Mouse (Mus musculus) heart, adult 2 months (tissue): ENCODE results near the gene Cox7a1.

Source experiments
- CTCF ChIP-seq: fragments of 200-600 bp; IDR thresholded peaks from 2 replicates; pipeline ENCODE4 v1.8.1; 2022; ENCODE audit warnings: antibody characterized with exemption, mild to moderate bottlenecking, moderate library complexity
- EP300 ChIP-seq: fragments of 200-500 bp; IDR thresholded peaks from 2 replicates; pipeline ENCODE4 v1.6.1; 2011; ENCODE audit warnings: low read depth, low read length, control low read depth; ENCODE audit not compliant: insufficient read depth
- POLR2A ChIP-seq: fragments of 200-500 bp; IDR thresholded peaks from 2 replicates; pipeline ENCODE4 v1.6.1; 2011; ENCODE audit warnings: mild to moderate bottlenecking, low read depth, low read length, control low read depth; ENCODE audit not compliant: insufficient read depth

GRCm38 (mm10) chr7:30219293-30220007 is 35.5 kb downstream of the Cox7a1 start:
- TF ChIP-seq POLR2A = no peak
- no peak for TF ChIP-seq CTCF
- no peak for TF ChIP-seq EP300
